Mouse (Mus musculus) heart, embryonic 16.5 days (tissue): ENCODE data around the gene Lrmda. TPM values are rescaled to one million over a fixed set of nuclear protein-coding genes. Genes with fewer than 3 reads are reported as not detected.

Source experiments
- ATAC-seq: fragments of 200-750 bp; cut with Nextera tagmentation; replicated peaks from 2 replicates; pipeline ENCODE4 v1.8.0; 2017; ENCODE audit warnings: moderate number of reproducible peaks; ENCODE audit not compliant: insufficient read depth, low FRiP score; ENCODE audit errors: extremely low read depth
- H3K27ac ChIP-seq: fragments of 300-500 bp; sonication (generic); 2 replicates; pipeline ENCODE4 v1.5.1; 2014; ENCODE audit warnings: mild to moderate bottlenecking, low read length, control low read depth, moderate library complexity
- H3K27me3 ChIP-seq: fragments of 300-500 bp; sonication (generic); 2 replicates; pipeline ENCODE4 v1.6.1; 2014; ENCODE audit warnings: low read length, mixed read lengths; ENCODE audit not compliant: control insufficient read depth, insufficient read depth
- H3K36me3 ChIP-seq: fragments of 300-500 bp; sonication (generic); 2 replicates; pipeline ENCODE4 v1.6.1; 2014; ENCODE audit not compliant: control insufficient read depth, insufficient read depth
- H3K4me1 ChIP-seq: fragments of 300-500 bp; sonication (generic); 2 replicates; pipeline ENCODE4 v1.6.1; 2014; ENCODE audit warnings: low read length, mixed read lengths; ENCODE audit not compliant: control insufficient read depth, insufficient read depth
- H3K4me2 ChIP-seq: fragments of 300-500 bp; sonication (generic); 2 replicates; pipeline ENCODE4 v1.6.1; 2014; ENCODE audit warnings: low read depth, mild to moderate bottlenecking, control low read depth, low read length
- H3K4me3 ChIP-seq: fragments of 300-500 bp; sonication (generic); 2 replicates; pipeline ENCODE4 v1.5.1; 2014; ENCODE audit warnings: mild to moderate bottlenecking, control low read depth, low read length
- H3K9ac ChIP-seq: fragments of 300-500 bp; sonication (generic); 2 replicates; pipeline ENCODE4 v1.6.1; 2014; ENCODE audit warnings: low read length, control low read depth
- H3K9me3 ChIP-seq: fragments of 300-500 bp; sonication (generic); replicated peaks from 2 replicates; pipeline ENCODE4 v1.6.1; 2016; ENCODE audit warnings: low read length; ENCODE audit not compliant: control insufficient read depth
- WGBS: fragments of 180-500 bp; shearing (Covaris S2); extraction: QIAGEN DNeasy Blood & Tissue Kit; methylation state at CpG from one replicate; pipeline ENCODE4 v1.1.7; 2014; 5-methylcytosine and 5-hydroxymethylcytosine counted together
- polyA plus RNA-seq: library from polyadenylated mRNA; unstranded; fragments of >200 nt; fragmentation: Nextera tagmentation; extraction: Ambion mirVana; gene quantifications from 2 replicates; pipeline ENCODE4 v1.2.1, GENCODE M21; 2015

The Lrmda gene
- polyA plus RNA-seq, 1 experiment from 2014 or later: 0.55 TPM

DNA sequence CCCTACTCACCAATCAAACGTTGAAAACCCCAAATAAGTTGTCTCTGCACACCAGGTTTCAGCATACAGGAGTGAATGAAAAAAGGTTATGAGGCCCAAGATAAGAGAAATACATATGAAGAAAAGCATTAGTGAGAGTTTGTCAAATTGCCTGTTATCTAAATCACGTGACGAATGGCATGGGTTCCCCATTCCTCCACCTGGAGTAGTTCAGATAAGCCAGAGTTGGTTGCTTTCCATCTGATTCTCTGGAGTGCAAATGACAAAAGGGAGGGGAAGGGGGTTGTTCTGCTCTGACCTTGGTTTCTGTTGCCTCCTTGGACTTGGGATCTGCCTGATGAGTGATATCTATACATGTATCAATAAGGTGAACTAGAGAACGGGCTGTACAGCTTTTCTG, 723.8 kb downstream of the Lrmda start:
- H3K4me2 ChIP-seq: no peak overlapping the region
- no peak overlapping the region for H3K27ac ChIP-seq
- H3K4me1 ChIP-seq: peaks cover 10% of the 10 kb centered on the region
- WGBS: 46% methylated on average over 4 of the region's 4 CpGs
- no peak for ATAC-seq
- no peaks in the 10 kb centered on the region for H3K36me3 ChIP-seq
- H3K27me3 ChIP-seq: no peaks in the 10 kb centered on the region
- H3K9me3 ChIP-seq: no peaks in the 10 kb centered on the region
- no peak overlapping the region for H3K4me3 ChIP-seq
- H3K9ac ChIP-seq: no peak overlapping the region

DNA sequence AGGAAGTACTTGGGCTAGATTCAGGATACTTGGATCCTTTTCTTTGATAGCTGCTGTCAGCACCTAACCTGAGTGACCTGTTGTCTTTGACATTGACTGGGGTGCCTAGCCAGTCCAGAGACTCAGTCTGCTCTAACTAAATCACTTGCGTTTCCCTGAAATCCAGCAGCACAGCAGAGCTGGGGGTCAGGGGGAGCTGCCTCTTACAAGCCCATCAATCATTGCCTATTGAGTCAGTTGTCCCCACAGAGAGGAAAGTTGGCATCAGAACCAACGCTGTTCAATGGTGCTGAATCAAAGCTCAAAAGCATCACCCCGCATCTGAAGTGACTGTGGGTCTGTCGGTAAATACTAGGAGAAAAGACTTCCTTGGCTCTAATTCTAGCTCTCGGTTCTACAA, 725.2 kb downstream of the Lrmda start:
- no peaks in the 10 kb centered on the region for H3K9me3 ChIP-seq
- H3K27ac ChIP-seq: no peak overlapping the region
- ATAC-seq: no peak
- H3K4me1 ChIP-seq: peaks cover 10% of the 10 kb centered on the region
- H3K27me3 ChIP-seq: no peaks in the 10 kb centered on the region
- H3K36me3 ChIP-seq: no peaks in the 10 kb centered on the region
- no peak overlapping the region for H3K4me2 ChIP-seq
- 50% methylated on average over 5 of the region's 5 CpGs for WGBS
- H3K9ac ChIP-seq: no peak overlapping the region
- no peak overlapping the region for H3K4me3 ChIP-seq

DNA sequence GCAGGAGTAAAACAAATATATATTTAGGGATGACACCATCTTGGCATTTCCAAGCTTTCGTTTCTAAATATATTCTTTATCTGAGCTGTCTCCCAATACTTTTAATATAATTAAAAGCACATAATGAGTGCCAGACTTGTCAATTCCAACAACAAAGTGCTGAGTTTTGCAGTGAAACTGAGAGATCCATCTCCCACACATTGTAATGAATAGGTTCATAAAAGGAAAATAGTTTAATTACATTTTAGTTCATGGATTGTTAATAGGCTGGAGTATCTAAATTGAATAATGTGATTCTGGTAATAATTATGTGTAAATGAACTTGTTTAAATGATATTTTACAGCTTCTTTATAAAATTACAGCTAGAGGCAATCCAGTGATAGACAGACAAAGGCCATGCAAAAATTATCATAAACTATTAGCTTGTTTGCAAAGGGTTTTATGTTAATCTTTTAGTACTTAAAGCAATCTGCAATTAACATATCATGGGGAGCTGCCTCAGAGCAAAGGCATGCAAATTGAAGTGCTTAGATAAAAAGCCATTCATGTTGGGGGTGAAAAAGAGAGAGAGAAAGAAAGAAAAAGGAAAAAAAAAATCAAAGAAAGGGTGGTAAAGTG, 725.9 kb downstream of the Lrmda start:
- Histone ChIP-seq H3K27me3 (no peaks in the 10 kb centered on the region), H3K4me3 (no peak overlapping the region), H3K9me3 (no peaks in the 10 kb centered on the region), H3K9ac (no peak overlapping the region), H3K27ac (no peak overlapping the region), H3K4me2 (no peak overlapping the region), H3K36me3 (no peaks in the 10 kb centered on the region), H3K4me1 (peaks cover 10% of the 10 kb centered on the region)
- WGBS: 40% methylated on average over 1 of the region's 1 CpGs
- ATAC-seq: no peak

DNA sequence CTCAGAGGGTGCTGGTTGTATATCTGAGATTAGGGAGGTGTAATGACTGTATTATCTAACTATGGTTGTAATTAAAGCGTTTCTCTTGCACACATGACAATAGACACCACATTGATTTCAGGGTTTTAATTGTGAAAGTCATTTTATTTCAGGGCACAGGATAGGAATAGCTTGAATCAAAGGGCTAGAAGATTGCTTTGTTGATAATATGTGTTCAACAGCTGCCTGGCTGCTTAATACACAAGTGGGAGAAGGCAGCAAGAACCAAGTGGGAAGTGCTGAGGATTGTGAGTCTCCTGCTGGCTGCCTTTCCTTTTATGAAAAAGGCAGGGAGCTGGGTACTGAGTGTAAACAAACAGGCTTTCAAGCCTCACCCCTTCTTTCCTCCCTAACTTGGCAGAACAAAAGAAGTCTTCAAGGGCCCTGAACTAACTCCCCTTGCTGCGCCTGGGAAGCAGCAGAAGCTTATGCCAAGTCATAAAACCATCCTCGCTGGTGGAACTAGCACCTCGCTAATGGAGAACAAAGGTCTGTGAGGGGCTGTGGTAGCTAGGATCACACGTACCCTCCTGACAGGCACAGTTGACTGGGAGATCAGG, 726.5 kb downstream of the Lrmda start:
- Histone ChIP-seq H3K4me1 (peaks cover 12% of the 10 kb centered on the region), H3K27me3 (no peaks in the 10 kb centered on the region), H3K4me2 (no peak overlapping the region), H3K9ac (no peak overlapping the region), H3K36me3 (no peaks in the 10 kb centered on the region), H3K9me3 (no peaks in the 10 kb centered on the region), H3K27ac (no peak overlapping the region), H3K4me3 (no peak overlapping the region)
- ATAC-seq: no peak
- 26% methylated on average over 5 of the region's 5 CpGs for WGBS

DNA sequence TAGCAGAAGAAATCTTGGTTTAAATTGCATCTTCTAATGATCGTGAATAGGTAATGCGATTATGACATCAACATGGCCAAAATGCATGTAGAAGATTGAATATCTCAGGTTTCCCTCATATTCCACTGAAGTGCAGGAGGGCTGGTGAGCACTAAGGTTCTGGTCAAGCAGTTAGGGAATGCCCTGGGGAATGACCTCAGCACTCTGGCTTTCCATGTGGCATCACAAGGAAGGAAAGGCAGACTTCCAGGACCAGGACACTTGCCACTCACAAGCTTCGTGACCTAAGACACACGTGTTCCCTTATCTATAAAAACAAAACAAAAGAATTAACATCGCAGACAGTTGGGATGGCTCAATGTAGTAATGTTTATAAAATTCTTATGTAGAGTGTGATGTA, 728.3 kb downstream of the Lrmda start:
- no peak for ATAC-seq
- no peak overlapping the region for H3K27ac ChIP-seq
- no peak overlapping the region for H3K4me2 ChIP-seq
- H3K9ac ChIP-seq: no peak overlapping the region
- no peak overlapping the region for H3K4me3 ChIP-seq
- no peaks in the 10 kb centered on the region for H3K27me3 ChIP-seq
- 71% methylated on average over 5 of the region's 5 CpGs for WGBS
- H3K9me3 ChIP-seq: no peaks in the 10 kb centered on the region
- peaks cover 14% of the 10 kb centered on the region for H3K4me1 ChIP-seq
- no peaks in the 10 kb centered on the region for H3K36me3 ChIP-seq

DNA sequence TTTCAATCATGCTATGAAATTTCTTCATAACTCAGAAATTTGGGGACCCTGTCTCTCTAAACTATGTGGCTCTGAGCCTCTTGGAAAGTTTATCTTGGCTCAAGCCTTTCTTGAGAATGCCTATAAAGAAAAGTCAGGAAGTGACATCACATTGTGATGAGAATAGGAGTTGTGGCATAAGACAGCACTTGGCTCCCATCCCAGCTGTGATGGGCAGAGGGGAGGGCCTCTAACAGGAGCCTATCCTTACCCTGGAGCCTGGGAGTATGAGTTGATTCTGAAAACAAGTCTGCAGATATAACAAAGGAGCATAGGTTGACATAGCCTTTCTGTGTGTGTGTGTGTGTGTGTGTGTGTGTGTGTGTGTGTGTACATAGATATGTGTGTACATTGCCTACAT, 730.9 kb downstream of the Lrmda start:
- Histone ChIP-seq H3K27me3 (no peaks in the 10 kb centered on the region), H3K4me3 (no peak overlapping the region), H3K36me3 (no peaks in the 10 kb centered on the region), H3K27ac (no peak overlapping the region; the same call in 1 of the 2 replicates), H3K4me1 (peaks cover 12% of the 10 kb centered on the region), H3K9me3 (no peaks in the 10 kb centered on the region), H3K4me2 (no peak overlapping the region), H3K9ac (no peak overlapping the region)
- ATAC-seq: no peak

DNA sequence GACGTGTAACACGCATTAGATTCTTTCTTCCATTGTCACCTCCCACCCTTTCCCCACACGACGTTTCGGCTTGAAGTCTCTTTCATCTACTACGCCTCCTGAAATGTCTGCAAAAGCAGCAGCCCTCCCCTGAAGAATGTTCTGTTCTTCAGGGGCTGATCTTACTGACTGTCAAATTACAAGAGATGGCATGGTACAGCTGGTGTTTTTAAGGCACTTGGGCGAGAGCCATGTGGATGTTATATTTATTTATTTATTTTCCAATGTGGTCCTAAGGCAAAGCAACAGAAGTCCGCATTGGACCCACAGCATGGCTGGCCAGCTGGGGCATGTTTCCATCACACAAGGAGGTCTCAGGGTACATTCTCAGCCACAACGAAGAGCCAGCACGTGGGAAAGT, 731.8 kb downstream of the Lrmda start:
- no peak overlapping the region for H3K4me2 ChIP-seq
- 71% methylated on average over 10 of the region's 10 CpGs for WGBS
- no peak overlapping the region for H3K4me3 ChIP-seq
- H3K4me1 ChIP-seq: peaks cover 4% of the 10 kb centered on the region; the same call in 1 of the 2 replicates
- ATAC-seq: no peak
- H3K36me3 ChIP-seq: no peaks in the 10 kb centered on the region
- H3K9me3 ChIP-seq: no peaks in the 10 kb centered on the region
- no peak overlapping the region for H3K27ac ChIP-seq
- no peak overlapping the region for H3K9ac ChIP-seq
- H3K27me3 ChIP-seq: no peaks in the 10 kb centered on the region

DNA sequence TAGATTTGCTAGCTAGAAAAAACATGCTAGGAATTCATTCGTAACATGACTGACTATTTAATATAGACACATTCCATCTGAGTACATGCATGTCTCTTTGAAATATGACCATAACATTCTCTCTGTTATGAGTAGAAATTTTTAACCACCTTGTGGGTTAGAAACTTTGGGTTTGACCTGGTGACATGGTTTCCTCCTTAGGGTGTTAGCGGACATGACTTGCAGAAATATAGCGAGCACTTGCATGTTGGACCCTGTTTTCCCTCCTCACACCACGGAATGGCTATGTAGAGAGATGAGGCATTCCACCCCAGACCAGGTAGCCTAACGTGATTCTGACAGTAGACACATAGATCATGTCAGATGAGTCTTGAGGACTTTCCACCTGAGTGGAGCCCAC, 735.1 kb downstream of the Lrmda start:
- Histone ChIP-seq H3K36me3 (no peaks in the 10 kb centered on the region), H3K4me3 (no peak overlapping the region), H3K4me1 (peaks cover 10% of the 10 kb centered on the region; the same call in 1 of the 2 replicates), H3K9me3 (no peaks in the 10 kb centered on the region), H3K4me2 (no peak overlapping the region), H3K27me3 (no peaks in the 10 kb centered on the region), H3K27ac (no peak overlapping the region), H3K9ac (no peak overlapping the region)
- ATAC-seq: no peak
- WGBS: 90% methylated on average over 5 of the region's 5 CpGs

DNA sequence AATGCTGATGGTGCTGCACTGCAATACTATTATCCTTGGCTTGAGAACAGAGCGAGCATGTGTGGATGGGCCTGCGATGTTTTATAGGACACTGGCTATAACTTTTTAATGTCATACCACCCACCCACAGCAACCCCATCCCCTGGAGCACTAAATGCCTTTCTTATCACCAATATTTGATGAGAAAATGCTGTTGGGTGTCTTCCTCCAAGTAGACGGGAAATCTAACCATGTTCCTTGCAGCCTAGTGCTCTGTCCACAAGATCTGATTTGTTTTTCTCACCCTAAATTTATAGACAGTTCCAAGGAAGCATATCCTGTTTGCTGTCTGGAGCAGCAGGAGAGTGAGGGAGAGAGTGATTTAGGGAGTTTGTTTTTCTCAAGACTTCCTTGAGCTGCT, 738.0 kb downstream of the Lrmda start:
- no peaks in the 10 kb centered on the region for H3K9me3 ChIP-seq
- no peaks in the 10 kb centered on the region for H3K36me3 ChIP-seq
- H3K4me1 ChIP-seq: peaks cover 8% of the 10 kb centered on the region; the same call in 1 of the 2 replicates
- no peak overlapping the region for H3K4me3 ChIP-seq
- no peak overlapping the region for H3K4me2 ChIP-seq
- no peak for ATAC-seq
- no peak overlapping the region for H3K9ac ChIP-seq
- no peak overlapping the region for H3K27ac ChIP-seq
- WGBS: 80% methylated on average over 3 of the region's 3 CpGs
- H3K27me3 ChIP-seq: no peaks in the 10 kb centered on the region
